Mouse (Mus musculus) brown adipose tissue, adult 24 weeks (tissue): ENCODE measurements around the gene Gm21974. TPM values are rescaled to one million over a fixed set of nuclear protein-coding genes. Genes with fewer than 3 reads are reported as not detected.
"Not testable (repeated sequence)": the region's sequence is repeated elsewhere in the genome, so short reads cannot be mapped to it uniquely, and the experiment has no call there.

Experiments
- H3K27ac ChIP-seq: fragments of 200-500 bp; replicated peaks from 2 replicates; pipeline ENCODE4 v1.5.1; 2012; ENCODE audit warnings: low read depth, mild to moderate bottlenecking, low read length
- H3K4me1 ChIP-seq: fragments of 200-500 bp; 2 replicates; pipeline ENCODE4 v1.6.1; 2012; ENCODE audit warnings: low read length, mixed read lengths; ENCODE audit not compliant: control insufficient read depth, insufficient read depth, insufficient read length
- H3K4me3 ChIP-seq: fragments of 200-500 bp; 2 replicates; pipeline ENCODE4 v1.5.1; 2012; ENCODE audit warnings: low read depth, mild to moderate bottlenecking, low read length, moderate library complexity; ENCODE audit not compliant: insufficient read depth
- polyA plus RNA-seq: library from polyadenylated mRNA; stranded (reverse); fragments of >200 nt; gene quantifications from 2 replicates; pipeline ENCODE4 v1.2.4, GENCODE M21; 2012; ENCODE audit not compliant: missing spikeins, insufficient read depth, insufficient read length

Gm21974 gene
- polyA plus RNA-seq, 1 experiment = not detected

DNA sequence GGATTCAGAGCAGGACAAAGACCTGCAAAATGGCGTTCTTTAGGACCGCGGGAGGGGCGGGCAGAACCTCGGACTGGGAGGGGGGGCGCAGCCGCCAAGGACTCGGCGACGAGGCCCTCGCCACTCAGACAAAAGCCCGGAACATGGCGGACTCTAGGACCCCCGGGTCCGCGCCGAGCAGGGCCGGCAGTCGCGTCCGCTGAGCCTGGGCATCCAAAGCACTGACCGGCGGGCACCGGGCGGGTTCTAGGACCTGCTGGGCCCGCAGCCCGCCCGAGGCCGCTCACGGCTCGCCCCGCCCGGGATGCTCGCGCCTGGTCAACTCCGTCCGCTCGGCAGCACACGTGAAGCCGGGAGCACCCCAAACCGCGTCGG is 19.6 kb downstream of the Gm21974 start:
- Histone ChIP-seq H3K27ac (peak overlapping the region; percentile 87), H3K4me1 (no peaks in the 10 kb centered on the region; the same call in 1 of the 2 replicates), H3K4me3 (peak overlapping the region; percentile 85)

DNA sequence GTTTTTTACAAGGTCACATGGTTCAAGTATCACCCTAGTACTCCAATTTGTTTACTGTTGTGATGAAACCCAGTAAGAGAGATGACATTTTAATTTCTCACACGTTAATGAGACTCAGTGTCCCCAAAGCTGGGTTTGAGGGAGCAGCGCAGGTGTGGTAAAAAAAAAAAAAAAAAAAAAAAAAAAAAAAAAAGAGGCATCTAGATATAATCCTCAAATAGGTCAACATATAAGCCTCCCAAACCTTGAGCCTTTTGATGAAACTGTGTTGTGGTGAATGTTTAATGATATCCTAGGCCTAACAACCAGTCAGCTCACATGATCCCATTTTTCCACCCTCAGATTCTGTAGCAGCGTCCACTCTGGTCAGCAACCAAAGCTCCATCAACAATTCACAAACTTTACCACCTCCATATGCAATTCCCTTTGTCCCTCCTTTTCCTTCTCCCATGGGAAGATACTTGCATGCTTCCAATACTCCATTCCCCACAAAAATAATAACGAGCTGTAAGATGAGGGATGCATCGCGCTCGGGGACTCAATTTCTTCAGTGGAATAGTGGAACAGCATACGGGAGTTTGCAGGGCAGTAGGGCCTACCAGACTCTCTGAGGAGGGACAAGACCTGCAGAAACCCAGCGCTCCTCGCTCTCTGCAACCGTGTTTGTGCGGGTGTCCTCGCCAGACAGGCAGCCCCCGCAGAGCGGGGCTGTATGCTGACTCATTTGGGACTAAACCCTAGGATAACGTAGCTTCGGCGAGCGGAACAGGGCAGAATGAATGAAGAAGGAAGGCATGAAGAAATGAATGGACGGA is 20.2 kb downstream of the Gm21974 start:
- Histone ChIP-seq H3K27ac (no peak overlapping the region; the same call in 1 of the 2 replicates), H3K4me3 (peak overlapping the region; percentile 85), H3K4me1 (no peaks in the 10 kb centered on the region; the same call in 1 of the 2 replicates)

DNA sequence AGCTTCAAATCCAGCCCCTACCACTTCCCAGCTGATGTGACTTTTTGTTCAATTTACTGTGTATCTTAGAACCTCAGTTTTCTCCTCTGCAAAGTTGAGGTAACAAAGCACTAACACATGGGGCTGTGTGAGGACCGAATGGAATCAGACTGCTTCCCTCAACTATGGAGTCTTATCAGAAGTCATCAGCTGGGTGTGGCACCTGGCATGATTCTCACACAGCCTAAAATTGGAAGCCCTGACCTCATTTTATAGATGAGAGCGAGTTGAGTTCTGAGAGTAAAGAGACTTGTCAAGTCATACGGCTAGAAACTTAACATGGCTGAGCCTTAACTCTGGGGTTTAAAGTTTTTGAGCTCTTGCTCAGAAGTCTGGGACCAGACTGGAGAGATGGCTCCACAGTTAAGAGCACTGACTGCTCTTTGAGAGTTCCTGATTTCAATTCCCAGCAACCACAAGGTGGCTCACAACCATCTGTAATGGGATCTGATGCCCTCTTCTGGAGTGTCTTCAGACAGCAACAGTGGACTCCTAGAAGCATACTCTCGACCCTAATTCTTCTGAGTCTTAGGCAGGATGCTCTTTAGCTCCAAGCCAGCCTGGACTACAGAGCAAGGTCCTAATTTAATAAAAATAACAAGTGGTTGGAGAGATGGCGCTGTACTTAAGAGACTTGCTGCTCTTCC is 25.0 kb downstream of the Gm21974 start:
- H3K27ac ChIP-seq = no peak overlapping the region
- H3K4me1 ChIP-seq = no peaks in the 10 kb centered on the region; the same call in 1 of the 2 replicates
- no peak overlapping the region for H3K4me3 ChIP-seq

DNA sequence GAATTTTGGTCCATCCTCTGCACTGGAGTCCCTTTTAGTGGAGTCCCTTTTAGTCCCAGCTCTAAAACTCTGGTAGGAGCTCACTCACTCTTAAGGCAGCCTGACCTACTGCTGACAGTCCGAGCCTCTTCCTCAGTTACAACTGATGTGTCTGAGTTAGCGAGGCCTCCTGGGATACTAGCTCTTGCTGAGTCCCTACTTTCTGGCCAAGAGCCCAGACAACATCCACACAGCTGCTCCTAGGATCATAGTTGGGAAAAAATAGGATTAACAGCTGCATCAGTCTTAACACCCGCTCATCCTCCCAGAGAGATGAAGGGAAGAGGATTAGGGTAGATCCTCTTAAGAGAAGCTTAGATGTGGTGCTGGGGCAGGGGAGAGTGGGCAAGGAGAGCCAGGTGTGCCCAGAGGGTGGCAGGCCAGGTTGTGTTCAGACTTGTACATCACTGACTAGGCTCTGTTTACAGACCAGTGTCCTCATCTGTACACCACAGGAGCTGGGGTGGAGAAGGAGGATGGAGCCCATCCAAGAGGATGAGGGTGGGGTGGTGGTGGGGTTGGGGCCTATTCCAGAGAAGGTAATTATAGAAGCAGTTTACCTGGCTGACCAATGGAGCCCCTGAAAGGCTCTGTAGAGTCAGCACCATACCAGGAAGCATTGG is 26.0 kb downstream of the Gm21974 start:
- H3K4me1 ChIP-seq = no peaks in the 10 kb centered on the region
- H3K27ac ChIP-seq = no peak overlapping the region
- H3K4me3 ChIP-seq = no peak overlapping the region

DNA sequence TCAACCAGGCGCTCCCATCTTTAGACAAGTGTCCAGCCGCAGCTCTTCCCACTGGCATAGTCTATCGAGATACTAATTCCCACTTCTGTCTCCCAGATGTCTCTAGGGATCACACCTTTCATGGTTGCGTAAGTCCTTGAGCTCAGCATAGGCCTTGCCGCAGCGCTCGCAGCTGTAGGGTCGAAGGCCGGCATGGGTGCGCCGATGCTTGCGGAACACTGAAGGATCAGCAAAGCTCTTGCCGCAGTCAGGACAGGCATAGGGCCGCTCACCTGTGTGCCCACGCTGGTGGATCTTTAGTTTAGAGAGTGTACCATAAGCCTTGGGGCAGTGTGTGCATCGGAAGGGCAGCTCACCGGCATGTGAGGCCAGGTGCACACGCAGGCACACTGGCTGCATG is 27.6 kb downstream of the Gm21974 start:
- no peak overlapping the region for H3K4me3 ChIP-seq
- no peaks in the 10 kb centered on the region for H3K4me1 ChIP-seq
- no peak overlapping the region for H3K27ac ChIP-seq

DNA sequence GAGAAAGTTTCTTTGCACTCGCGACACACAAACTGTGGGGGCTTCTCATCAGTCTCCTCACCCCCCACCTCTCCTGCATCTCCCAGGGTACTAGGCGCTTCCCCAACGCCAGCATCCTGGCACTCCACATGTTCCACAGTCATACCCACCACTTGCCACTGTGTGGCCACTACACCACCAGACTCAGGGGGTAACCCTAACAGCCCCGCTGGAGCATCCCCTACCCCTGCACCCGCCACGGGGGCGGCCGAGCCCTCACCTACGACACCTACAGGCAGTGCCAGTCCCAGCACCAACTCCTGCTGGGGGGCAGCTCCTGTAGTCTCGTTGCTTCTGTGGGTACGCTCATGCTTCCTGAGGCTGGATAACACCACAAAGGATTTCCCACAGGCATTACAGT is 28.8 kb downstream of the Gm21974 start:
- no peaks in the 10 kb centered on the region for H3K4me1 ChIP-seq
- no peak overlapping the region for H3K4me3 ChIP-seq
- no peak overlapping the region for H3K27ac ChIP-seq

DNA sequence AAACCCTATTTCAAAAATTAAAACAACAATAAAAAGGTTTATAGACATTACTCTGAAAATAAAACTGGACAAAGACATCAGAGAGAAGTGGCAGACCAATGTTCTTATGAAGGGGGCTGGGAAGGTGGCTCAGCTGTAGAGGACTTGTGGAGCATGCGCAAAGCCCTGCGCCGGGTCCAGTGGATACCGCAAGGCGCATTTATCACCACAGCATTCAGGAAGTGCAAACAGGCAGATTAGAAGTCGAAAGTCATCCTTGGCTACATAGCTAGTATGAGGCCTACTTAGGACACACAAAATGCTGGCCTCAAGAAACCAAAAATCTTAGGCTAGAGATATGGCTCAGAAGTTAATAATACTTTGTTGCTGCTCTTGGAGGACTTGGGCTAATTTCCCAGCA is 37.0 kb downstream of the Gm21974 start:
- Histone ChIP-seq H3K4me1 (no peaks in the 10 kb centered on the region), H3K27ac (no peak overlapping the region), H3K4me3 (no peak overlapping the region)

DNA sequence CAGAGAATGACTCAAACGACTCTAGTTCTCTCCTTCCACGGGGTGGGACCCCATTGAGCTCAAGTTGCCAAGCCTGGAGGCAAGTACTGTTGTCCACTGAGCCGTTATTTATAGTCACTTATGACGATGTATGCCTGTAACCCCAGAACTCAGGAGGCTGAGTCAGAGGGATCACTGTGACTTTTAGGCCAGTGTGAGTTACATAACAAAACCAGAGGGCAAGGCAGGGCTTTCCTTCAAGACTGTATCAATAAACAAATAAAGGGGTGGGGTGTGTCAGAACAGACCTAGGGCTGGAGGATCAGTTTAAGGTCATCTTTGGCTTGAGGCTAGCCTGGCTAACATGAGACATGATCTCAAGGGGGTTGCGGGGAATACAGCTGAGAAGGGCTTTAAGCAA is 44.3 kb downstream of the Gm21974 start:
- H3K27ac ChIP-seq = peak overlapping the region; percentile 60

DNA sequence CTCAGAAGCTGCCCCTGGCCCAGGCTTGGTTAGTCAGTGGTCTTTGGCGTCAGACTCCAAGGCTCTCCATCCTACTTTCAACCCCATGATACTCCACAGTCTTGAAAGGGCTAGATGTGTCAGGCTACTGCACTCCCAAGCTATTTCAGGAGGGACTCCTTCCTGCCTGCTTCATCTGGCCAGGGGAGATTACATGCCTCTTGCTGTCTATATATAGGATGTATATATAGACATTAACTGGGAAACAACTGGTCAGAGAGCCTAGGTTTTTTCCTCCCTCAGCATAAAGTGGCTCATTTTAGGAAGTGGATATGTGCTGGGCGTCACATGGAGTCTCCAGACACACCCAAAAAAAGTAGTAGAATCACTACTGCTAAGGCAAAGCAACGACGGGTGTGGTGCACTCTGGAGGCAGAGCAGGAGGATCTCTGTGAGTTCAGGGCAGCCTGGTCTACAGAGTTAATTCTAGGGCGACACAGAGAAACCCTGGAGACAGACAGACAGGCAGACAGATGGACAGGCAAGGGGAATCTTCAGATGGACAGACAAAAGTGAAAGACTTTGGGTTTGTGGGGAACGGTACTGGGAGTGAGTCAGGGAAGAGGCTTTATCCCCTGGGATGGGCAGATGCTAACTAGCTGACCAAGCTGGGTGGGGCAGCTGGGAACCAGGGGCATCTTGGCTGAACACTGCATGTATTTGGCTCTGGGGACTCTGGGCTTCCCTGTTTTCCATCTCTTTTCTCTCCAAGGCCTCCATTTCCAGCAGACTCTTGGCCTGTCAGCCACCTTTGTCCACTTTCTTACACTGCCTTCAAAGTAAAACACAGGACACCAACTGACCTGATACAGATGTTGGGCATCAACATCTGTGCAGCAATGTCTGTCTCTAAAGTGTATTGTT is 45.0 kb downstream of the Gm21974 start:
- Histone ChIP-seq H3K4me1 (0 out of 2 replicates have a peak, but pooled peaks cover 4% of the 10 kb centered on the region), H3K4me3 (no peak overlapping the region), H3K27ac (peak overlapping the region; percentile 60)

More for the DNA sequence above, 44.3 kb downstream of the Gm21974 start:
- Histone ChIP-seq H3K4me1 (0 out of 2 replicates have a peak, but pooled peaks cover 4% of the 10 kb centered on the region), H3K4me3 (no peak overlapping the region)

DNA sequence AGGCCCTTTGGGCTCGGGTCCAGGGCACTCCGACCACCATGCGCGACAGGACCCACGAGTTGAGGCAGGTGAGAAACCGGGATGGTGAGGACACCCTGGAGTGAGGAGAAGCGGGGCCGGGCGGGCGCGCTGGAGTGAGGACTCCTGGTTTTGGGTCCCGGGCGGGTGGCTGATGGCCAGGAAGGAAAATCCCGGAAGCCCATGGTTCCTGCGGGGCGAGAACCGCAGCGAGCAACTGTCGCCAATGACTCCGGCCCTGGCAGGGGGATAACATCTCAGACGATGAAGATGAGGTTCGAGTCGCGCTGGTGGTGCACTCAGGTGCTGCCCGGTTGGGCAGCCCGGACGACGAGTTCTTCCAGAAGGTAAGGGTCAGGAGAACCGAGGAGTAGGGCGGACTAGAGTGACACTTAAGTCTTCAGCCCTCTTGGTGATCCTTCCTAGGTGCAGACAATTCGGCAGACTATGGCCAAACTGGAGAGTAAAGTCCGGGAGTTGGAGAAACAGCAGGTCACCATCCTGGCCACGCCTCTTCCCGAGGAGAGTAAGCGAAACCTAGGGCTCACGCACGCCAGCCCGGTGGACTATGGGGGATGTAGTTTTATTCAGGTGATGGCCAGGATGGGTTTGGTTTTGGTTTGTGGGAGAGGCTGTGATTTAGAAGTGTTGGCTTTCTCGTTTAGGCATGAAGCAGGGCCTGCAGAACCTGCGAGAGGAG is 53.1 kb downstream of the Gm21974 start:
- Histone ChIP-seq H3K27ac (peak overlapping the region; percentile 93), H3K4me3 (peak overlapping the region; percentile 95), H3K4me1 (no peaks in the 10 kb centered on the region)

DNA sequence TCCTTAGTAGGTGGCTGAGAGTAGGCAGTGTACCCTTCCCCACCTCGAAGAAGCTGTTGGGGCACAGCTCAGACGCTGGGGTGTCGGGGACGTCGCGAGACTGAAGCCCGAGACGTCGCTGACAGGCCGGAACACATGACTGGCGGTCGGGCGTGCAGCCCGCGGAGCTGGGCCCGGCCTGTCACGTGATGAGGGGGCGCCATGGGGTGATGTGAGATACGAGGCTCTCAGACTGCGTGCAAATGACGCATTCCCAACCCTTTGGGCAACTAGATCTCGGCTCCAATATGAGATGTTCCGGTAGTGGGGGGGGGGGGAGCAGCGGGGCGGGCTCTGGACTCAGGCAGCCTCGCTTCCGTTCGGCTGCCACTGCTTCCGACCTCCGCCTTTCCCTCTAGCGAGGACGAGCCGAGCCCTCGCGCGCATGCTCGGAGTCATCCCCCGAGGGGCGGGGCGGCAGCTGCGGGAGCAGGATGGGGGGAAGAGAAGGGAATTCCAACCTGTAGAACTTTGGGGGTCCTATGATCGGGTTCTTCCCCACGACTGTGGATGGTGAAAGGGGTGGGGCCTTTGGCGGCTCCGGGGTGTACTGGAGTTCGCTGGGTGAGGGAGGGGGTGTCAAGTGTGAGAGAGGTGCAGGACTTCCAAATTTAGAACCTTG is 53.8 kb downstream of the Gm21974 start:
- Histone ChIP-seq H3K4me3 (peak overlapping the region; percentile 95), H3K27ac (peak overlapping the region; percentile 93), H3K4me1 (no peaks in the 10 kb centered on the region)

DNA sequence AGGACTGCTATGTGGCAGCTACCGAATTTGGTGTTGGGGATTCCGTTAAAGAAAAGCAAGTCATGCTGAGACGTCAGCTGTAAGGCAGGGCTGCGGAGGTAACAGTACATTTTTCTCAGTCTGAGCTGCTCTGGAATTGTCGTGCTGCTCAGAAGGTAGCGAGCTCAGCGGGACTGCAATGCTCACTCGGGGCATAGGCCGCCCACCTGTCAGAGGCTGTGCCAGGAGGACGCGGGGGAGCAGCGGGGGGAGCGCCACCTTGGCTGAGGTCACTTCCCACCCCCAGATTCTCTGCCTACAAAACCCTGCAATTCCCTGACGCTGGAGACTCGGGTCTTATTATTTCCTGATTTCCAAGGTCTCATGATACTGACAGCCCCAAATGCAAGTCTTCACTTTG is 54.4 kb downstream of the Gm21974 start:
- Histone ChIP-seq H3K27ac (peak overlapping the region; percentile 90), H3K4me3 (peak overlapping the region; percentile 60), H3K4me1 (no peaks in the 10 kb centered on the region)

DNA sequence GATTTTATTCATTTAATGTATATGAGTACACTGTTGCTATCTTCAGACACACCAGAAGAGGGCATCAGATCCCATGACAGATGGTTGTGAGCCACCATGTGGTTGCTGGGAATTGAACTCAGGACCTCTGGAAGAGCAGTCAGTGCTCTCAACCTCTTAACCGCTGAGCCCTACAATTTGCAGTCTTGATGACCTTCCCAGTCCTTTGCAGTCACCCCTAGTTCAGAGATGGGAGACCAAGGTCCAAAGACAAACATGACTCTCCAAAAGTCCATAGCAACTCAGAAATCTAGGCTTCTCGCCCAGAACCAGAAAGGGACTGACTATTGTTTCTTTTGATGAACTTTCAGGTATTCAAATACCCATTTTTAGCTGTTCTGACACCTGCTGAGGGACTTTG is 55.2 kb downstream of the Gm21974 start:
- H3K4me1 ChIP-seq, H3K27ac ChIP-seq, H3K4me3 ChIP-seq: not testable (repeated sequence)

DNA sequence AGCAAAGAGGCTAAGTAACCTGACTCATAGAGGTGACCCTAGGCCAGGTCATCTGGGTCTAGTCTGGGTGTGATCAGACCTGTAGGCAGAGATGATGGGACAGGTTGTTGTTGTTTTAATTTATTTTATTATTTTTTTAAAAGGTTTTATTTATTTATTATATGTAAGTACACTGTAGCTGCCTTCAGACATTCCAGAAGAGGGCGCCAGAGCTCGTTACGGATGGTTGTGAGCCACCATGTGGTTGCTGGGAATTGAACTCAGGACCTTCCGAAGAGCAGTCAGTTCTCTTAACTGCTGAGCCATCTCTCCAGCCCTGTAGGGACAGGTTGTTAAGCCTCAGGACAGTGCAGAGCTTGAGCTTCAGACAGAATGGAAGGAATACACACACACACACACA is 57.4 kb downstream of the Gm21974 start:
- H3K27ac ChIP-seq, H3K4me1 ChIP-seq, H3K4me3 ChIP-seq: not testable (repeated sequence)
